Comparison of ENCODE assay signal across 1 mouse cellular context in genomic region chr1:152902665-152903516, GRCm38 (mm10).
TF ChIP-seq lines count a peak whose summit lies in the region.

No protein-coding gene starts in this region.

TF ChIP-seq in CH12.LX, 34 proteins besides CTCF, POLR2A, EP300 and RAD21 (continued from another document):
- TF ChIP-seq TBP (conservative IDR thresholded peaks at IDR 0.05; ENCODE audit: low read depth, low read length) (no peak), MAFK (IDR thresholded peaks at IDR 0.05; ENCODE audit: insufficient replicate concordance, low read length) (no peak), GABPA (IDR thresholded peaks at IDR 0.05; ENCODE audit: insufficient replicate concordance, low read depth, low read length) (no peak), KAT2A (IDR thresholded peaks at IDR 0.05; ENCODE audit: insufficient replicate concordance, low read length) (peak; percentile 82; the same call in 1 of the 2 replicates), MAX (IDR thresholded peaks at IDR 0.05; ENCODE audit: low read length) (no peak; the same call in 1 of the 2 replicates), TCF12 (IDR thresholded peaks at IDR 0.05; ENCODE audit: low read depth, low read length) (peak; percentile 63; the same call in 1 of the 2 replicates), MEF2A (IDR thresholded peaks at IDR 0.05; ENCODE audit: borderline replicate concordance, low read depth, low read length) (peak; percentile 70), ZMIZ1 (IDR thresholded peaks at IDR 0.05; ENCODE audit: low read depth, low read length) (peak; percentile 76; the same call in 1 of the 2 replicates), JUN (IDR thresholded peaks at IDR 0.05; ENCODE audit: insufficient read depth, low read depth, low read length) (no peak), HCFC1 (IDR thresholded peaks at IDR 0.05; ENCODE audit: low read depth, low read length) (peak; percentile 91), MAZ (IDR thresholded peaks at IDR 0.05; ENCODE audit: low read depth, low read length) (peak; percentile 99), CHD2 (IDR thresholded peaks at IDR 0.05; ENCODE audit: low read length) (peak; percentile 98), E2F4 (IDR thresholded peaks at IDR 0.05; ENCODE audit: insufficient replicate concordance, low read depth, low read length) (no peak), CHD1 (IDR thresholded peaks at IDR 0.05; ENCODE audit: low read depth, low read length) (no peak), SIN3A (IDR thresholded peaks at IDR 0.05; ENCODE audit: low read length) (peak; percentile 84), USF2 (conservative IDR thresholded peaks at IDR 0.05; ENCODE audit: low read depth, low read length) (no peak), NRF1 (IDR thresholded peaks at IDR 0.05; ENCODE audit: low read depth, low read length) (peak; percentile 48; the same call in 1 of the 2 replicates), USF1 (IDR thresholded peaks at IDR 0.05; ENCODE audit: low read depth, low read length) (no peak), MXI1 (IDR thresholded peaks at IDR 0.05; ENCODE audit: low read depth, low read length) (peak; percentile 98), RCOR1 (conservative IDR thresholded peaks at IDR 0.05; ENCODE audit: low read depth, low read length) (no peak), ETS1 (conservative IDR thresholded peaks at IDR 0.05; ENCODE audit: low read depth, low read length) (peak; percentile 64), POLR2AphosphoS2 (IDR thresholded peaks at IDR 0.05; ENCODE audit: low read depth, low read length) (no peak; the same call in 1 of the 2 replicates), ELF1 (IDR thresholded peaks at IDR 0.05; ENCODE audit: low read depth, low read length) (peak; percentile 86), UBTF (IDR thresholded peaks at IDR 0.05; ENCODE audit: low read depth, low read length) (no peak; the same call in 1 of the 2 replicates), NELFE (IDR thresholded peaks at IDR 0.05; ENCODE audit: low read depth, low read length) (peak; percentile 68)
